Mouse (Mus musculus) limb, embryonic 13.5 days (tissue): Measurements from ENCODE around the gene Csad. TPM values are rescaled to one million over a fixed set of nuclear protein-coding genes. Genes with fewer than 3 reads are reported as not detected.

ENCODE experiments used
- ATAC-seq: fragments of 200-750 bp; cut with Nextera tagmentation; 2 replicates; pipeline ENCODE4 v1.8.0; 2017; ENCODE audit warnings: low read depth, moderate number of reproducible peaks, moderate TSS enrichment; ENCODE audit not compliant: low FRiP score
- H3K27ac ChIP-seq: fragments of 300-500 bp; sonication (generic); 2 replicates; pipeline ENCODE4 v1.5.1; 2015; ENCODE audit warnings: inconsistent platforms, mild to moderate bottlenecking, moderate library complexity
- H3K27me3 ChIP-seq: fragments of 300-500 bp; sonication (generic); 2 replicates; pipeline ENCODE4 v1.6.1; 2015; ENCODE audit warnings: mild to moderate bottlenecking, inconsistent platforms
- H3K36me3 ChIP-seq: fragments of 300-500 bp; sonication (generic); 2 replicates; pipeline ENCODE4 v1.6.1; 2015; ENCODE audit warnings: inconsistent platforms, mild to moderate bottlenecking, moderate library complexity
- H3K4me1 ChIP-seq: fragments of 300-500 bp; sonication (generic); 2 replicates; pipeline ENCODE4 v1.6.1; 2015; ENCODE audit warnings: inconsistent platforms
- H3K4me2 ChIP-seq: fragments of 300-500 bp; sonication (generic); replicated peaks from 2 replicates; pipeline ENCODE4 v1.6.1; 2015; ENCODE audit warnings: inconsistent platforms, mild to moderate bottlenecking, moderate library complexity
- H3K4me3 ChIP-seq: fragments of 300-500 bp; sonication (generic); 2 replicates; pipeline ENCODE4 v1.5.1; 2015; ENCODE audit warnings: moderate library complexity, mild to moderate bottlenecking, inconsistent platforms
- H3K9ac ChIP-seq: fragments of 300-500 bp; sonication (generic); 2 replicates; pipeline ENCODE4 v1.6.1; 2015; ENCODE audit warnings: mild to moderate bottlenecking, inconsistent platforms
- H3K9me3 ChIP-seq: fragments of 300-500 bp; sonication (generic); 2 replicates; pipeline ENCODE4 v1.6.1; 2016; ENCODE audit warnings: inconsistent platforms
- WGBS: fragments of 180-500 bp; shearing (Covaris S2); methylation state at CpG from one replicate; pipeline ENCODE4 v1.1.7; 2015; 5-methylcytosine and 5-hydroxymethylcytosine counted together
- polyA plus RNA-seq: library from polyadenylated mRNA; unstranded; fragments of >200 nt; fragmentation: Nextera tagmentation; extraction: Ambion mirVana; gene quantifications from 2 replicates; pipeline ENCODE4 v1.2.1, GENCODE M21; 2015

Csad gene
- polyA plus RNA-seq, 1 experiment from 2014 or later = 82.1 TPM

DNA sequence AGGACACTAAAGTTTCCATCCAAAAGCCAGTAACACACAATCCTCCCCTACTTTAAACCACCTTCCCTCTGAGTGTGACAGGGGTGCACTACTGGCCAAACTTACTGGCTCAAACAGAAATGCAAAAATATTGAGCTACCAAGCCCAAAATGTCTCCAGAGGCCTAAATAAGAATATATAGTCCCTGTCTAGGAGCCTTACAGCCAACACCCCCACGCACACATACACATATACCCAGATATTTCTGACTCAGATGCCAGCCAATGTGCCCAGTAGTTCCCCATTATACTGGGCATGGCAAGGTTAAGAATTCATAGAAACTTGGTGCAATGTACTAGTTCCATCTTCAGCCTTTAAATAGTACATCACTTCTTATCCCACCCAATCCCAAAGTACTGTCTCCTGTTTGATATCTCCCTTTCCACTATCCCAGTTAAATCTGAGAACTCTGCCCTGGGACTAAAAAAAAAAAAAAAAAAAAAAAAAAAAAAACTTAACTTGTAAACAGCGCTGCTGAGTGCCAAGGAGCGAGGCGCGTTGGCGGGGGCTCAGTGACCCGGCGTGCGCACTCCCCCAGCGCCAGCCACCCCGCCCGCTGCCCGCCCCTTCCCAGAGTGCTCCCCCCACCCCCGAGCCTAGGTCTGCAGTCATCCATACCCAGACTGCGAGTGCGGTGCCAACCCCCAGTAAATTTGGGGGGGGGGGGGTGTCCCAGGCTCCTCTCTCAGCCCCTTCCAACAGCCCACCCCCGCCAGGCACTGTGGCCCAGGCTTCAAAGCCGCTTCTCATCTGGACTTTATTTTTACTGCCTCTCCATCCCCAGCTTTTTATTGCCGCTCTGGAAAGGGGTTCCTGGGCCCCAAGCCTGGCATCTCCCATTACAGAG is 40.0 kb upstream of the Csad start:
- 5% methylated on average over 19 of the region's 19 CpGs for WGBS
- peaks cover 60% of the 10 kb centered on the region for H3K4me1 ChIP-seq
- ATAC-seq = no peak

DNA sequence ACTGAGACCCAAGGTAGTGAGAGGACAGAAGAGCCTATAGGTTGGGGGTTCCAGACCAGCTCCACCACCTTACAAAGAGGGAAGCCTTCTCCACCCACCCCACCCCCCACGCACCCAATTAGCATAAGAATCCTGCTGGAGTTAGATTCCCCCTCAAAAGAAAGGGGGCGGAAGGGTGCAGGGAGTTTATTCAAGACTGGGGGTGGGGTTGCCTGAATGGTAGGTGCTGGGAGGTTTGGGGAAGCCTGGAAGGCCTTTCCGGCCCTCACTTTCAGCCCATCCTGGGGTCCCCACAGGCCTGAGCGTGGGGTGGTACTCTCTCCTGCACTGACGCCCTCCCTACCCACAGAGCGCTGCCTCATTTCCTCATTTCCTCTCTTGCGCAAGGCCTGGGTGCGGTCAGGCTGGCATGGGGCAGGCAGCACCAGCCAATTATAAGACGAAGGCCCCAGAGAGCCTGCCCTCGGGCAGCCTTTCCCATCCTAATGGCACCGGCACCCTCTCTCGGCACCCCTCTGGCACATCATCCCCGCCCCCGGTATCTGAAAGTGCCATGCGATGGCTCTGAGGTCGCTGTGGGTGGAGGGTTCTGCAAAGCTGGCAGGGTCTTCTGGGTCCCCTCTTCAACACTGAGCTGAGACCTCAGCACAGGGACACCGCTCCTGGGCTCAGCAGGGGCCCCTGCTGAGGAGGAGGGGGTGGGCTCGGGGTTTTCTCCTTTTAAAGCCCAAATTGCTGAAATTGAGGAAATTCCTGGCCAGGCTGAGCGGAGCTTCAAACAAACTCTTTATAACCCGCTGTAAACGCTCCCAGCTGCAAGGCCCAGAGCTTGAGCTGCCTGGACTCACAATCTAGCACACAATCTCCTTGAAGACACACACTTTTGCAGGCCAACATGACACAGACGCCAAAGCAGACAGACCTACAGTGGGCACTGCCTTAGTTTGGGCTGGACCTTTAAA is 39.0 kb upstream of the Csad start:
- H3K9me3 ChIP-seq = no peaks in the 10 kb centered on the region
- H3K27ac ChIP-seq = peak overlapping the region; percentile 99
- peaks cover 52% of the 10 kb centered on the region for H3K4me1 ChIP-seq
- H3K4me2 ChIP-seq = peak overlapping the region; percentile 93
- peaks cover 44% of the 10 kb centered on the region for H3K36me3 ChIP-seq
- H3K4me3 ChIP-seq = peak overlapping the region; percentile 64
- no peak for ATAC-seq
- no peaks in the 10 kb centered on the region for H3K27me3 ChIP-seq
- WGBS = 7% methylated on average over 22 of the region's 22 CpGs
- peak overlapping the region; percentile 72 for H3K9ac ChIP-seq

More for the DNA sequence above, 40.0 kb upstream of the Csad start:
- Histone ChIP-seq H3K36me3 (peaks cover 33% of the 10 kb centered on the region), H3K9ac (peak overlapping the region; percentile 72), H3K27ac (peak overlapping the region; percentile 99), H3K4me2 (peak overlapping the region; percentile 93), H3K27me3 (no peaks in the 10 kb centered on the region), H3K4me3 (peak overlapping the region; percentile 64), H3K9me3 (no peaks in the 10 kb centered on the region)

DNA sequence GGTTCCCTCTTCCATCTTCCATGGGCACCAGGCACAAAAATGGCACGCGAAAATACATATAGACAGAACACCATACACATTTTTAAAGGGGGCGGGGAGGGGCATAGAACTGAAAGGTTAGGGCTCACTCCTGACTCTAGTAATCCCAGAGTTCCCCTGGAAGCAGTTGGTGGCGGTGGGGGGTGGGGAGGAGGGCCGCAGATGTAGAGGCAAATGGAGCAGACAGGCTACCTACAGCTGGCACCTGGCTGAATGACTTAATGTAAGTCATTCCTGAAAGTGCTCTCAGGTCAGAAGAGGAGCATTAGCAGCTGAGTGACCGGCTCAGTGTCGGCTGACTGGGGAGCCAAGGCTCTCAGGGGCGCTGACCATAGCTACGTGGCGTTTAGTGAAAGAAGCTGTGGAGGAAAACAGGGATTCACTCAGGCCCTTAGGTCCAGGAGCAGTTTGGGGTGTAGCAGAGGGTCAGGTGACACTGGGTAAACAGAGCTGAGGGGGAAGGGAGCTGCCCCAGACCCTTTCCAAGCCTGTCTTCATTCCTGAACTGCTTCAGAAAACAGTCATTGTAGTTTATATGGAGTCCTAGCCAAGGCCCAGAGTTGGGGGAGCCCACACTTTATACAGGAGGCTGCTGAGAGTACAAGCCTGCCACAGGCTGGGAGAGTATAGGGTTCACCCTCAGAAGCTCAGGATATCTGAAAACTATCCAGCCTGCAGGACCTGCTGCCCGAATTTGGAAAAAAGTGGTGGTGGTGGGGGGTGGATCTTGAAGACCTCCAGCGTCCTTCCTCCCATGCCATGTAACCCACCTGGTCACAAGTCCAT is 38.1 kb upstream of the Csad start:
- Histone ChIP-seq H3K27me3 (no peaks in the 10 kb centered on the region), H3K4me1 (peaks cover 49% of the 10 kb centered on the region), H3K27ac (peak overlapping the region; percentile 99), H3K9ac (peak overlapping the region; percentile 72), H3K9me3 (no peaks in the 10 kb centered on the region), H3K4me2 (peak overlapping the region; percentile 93), H3K4me3 (peak overlapping the region; percentile 64), H3K36me3 (peaks cover 53% of the 10 kb centered on the region)
- ATAC-seq = no peak
- 30% methylated on average over 12 of the region's 12 CpGs for WGBS

DNA sequence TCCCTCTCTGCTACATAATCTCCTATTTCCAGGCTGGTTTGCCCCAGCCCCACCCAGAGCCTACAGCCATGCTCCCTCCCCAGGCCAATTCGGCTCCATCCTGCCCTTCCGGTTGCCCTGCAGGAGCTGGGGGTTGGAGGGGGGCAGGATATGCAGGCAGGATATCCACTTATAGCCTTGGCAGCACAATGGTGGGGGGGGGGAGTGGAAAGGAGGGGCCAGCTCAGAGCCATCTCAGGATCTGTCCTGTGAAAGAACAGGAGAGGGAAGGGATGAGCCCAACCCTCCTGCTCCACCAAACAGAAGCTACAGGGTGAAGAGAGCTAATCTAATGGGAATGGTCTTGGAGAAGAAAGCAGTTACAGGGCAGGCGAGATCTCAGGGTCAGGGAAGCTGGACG is 36.1 kb upstream of the Csad start:
- WGBS = 79% methylated on average over 4 of the region's 4 CpGs
- H3K27me3 ChIP-seq = no peaks in the 10 kb centered on the region

DNA sequence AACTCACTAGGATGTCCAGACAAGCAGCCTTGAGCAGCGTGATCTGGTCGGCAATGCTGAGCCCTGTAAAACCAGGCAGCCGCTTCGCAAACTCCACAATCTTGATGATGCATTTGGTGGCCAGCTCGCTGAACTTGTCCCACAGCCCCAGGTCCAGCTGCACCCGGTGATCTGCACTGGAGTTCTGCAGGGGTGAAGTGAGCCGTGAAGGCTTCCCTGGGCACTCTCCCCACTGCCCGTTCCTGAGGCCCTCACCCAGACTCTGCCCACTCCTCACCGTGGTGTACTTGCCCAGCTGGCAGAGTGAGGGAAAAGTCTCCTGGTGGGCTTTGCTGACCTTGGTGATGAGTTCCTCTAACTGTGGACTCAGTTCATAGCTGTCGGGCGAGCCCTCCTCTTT is 35.3 kb upstream of the Csad start:
- Histone ChIP-seq H3K27ac (peak overlapping the region; percentile 28; the same call in 1 of the 2 replicates), H3K9ac (no peak overlapping the region), H3K4me1 (peaks cover 44% of the 10 kb centered on the region), H3K4me3 (no peak overlapping the region), H3K9me3 (no peaks in the 10 kb centered on the region), H3K4me2 (no peak overlapping the region), H3K27me3 (no peaks in the 10 kb centered on the region), H3K36me3 (peaks cover 79% of the 10 kb centered on the region)
- 76% methylated on average over 11 of the region's 11 CpGs for WGBS
- ATAC-seq = no peak

More for the DNA sequence above, 36.1 kb upstream of the Csad start:
- Histone ChIP-seq H3K4me1 (peaks cover 44% of the 10 kb centered on the region), H3K27ac (no peak overlapping the region; the same call in 1 of the 2 replicates), H3K4me3 (no peak overlapping the region), H3K4me2 (no peak overlapping the region), H3K36me3 (peaks cover 72% of the 10 kb centered on the region), H3K9ac (no peak overlapping the region), H3K9me3 (no peaks in the 10 kb centered on the region)
- no peak for ATAC-seq

- 15% methylated on average over 9 of the region's 9 CpGs for WGBS
- no peak overlapping the region for H3K9ac ChIP-seq
- ATAC-seq = 0 out of 2 replicates have a peak, but pooled peaks have one; percentile 20
- peaks cover 85% of the 10 kb centered on the region for H3K36me3 ChIP-seq
- H3K27ac ChIP-seq = no peak overlapping the region
- no peaks in the 10 kb centered on the region for H3K27me3 ChIP-seq
- H3K9me3 ChIP-seq = no peaks in the 10 kb centered on the region
- no peak overlapping the region for H3K4me3 ChIP-seq
- H3K4me2 ChIP-seq = no peak overlapping the region
- peaks cover 39% of the 10 kb centered on the region for H3K4me1 ChIP-seq
Measured at GRCm38 (mm10) chr15:102239260-102239590, 34.7 kb upstream of the Csad start.

- Histone ChIP-seq H3K36me3 (peaks cover 91% of the 10 kb centered on the region), H3K9me3 (no peaks in the 10 kb centered on the region), H3K9ac (no peak overlapping the region), H3K27me3 (no peaks in the 10 kb centered on the region), H3K4me2 (no peak overlapping the region), H3K4me3 (no peak overlapping the region), H3K27ac (no peak overlapping the region), H3K4me1 (peaks cover 36% of the 10 kb centered on the region)
- WGBS = 94% methylated on average over 14 of the region's 14 CpGs
- ATAC-seq = no peak
Measured at GRCm38 (mm10) chr15:102238543-102239259, 34.2 kb upstream of the Csad start.

DNA sequence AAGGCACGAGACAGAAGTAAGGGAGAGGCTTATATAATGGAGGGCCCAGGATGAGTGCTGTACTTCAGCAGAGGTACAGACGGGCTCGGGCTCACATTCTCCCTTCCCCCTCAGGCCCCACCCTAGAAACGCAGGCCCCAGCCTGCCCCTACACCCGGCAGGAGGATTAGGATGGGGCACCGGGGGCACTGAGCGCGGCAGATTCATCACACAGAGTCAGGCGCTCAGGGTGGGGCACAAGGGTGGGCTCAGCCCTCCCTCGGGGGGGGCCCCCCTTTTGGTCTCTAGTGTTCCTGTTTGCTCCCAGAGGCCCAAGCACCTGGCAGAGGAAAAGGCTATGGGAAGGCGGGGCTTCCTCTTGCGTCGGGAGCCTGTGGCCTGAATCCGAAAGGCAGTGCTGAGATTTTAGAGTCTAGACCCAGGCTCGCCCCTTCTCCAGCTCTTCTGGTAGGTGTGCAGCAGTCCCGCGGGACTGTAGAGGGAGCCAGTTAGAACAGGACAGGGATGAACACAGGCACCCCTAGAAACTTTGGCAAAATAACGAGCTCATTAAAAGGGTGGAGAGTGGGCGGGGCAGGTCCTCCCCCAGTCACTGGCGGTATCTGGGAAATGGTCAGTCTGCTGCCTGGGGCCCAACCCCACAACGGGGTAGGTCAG is 31.0 kb upstream of the Csad start:
- H3K9me3 ChIP-seq = no peaks in the 10 kb centered on the region
- no peaks in the 10 kb centered on the region for H3K27me3 ChIP-seq
- peaks cover 22% of the 10 kb centered on the region for H3K4me1 ChIP-seq
- peak overlapping the region; percentile 44; the same call in 1 of the 2 replicates for H3K27ac ChIP-seq
- 0 out of 2 replicates have a peak overlapping the region, but pooled peaks have one; percentile 1 for H3K4me2 ChIP-seq
- no peak overlapping the region for H3K9ac ChIP-seq
- H3K36me3 ChIP-seq = peaks cover 69% of the 10 kb centered on the region
- peak; percentile 17; the same call in 1 of the 2 replicates for ATAC-seq
- WGBS = 34% methylated on average over 21 of the region's 21 CpGs
- no peak overlapping the region for H3K4me3 ChIP-seq

- no peak overlapping the region; the same call in 1 of the 2 replicates for H3K27ac ChIP-seq
- no peak for ATAC-seq
- peaks cover 22% of the 10 kb centered on the region for H3K4me1 ChIP-seq
- no peak overlapping the region for H3K9ac ChIP-seq
- no peak overlapping the region for H3K4me3 ChIP-seq
- WGBS = 15% methylated on average over 2 of the region's 2 CpGs
- H3K4me2 ChIP-seq = no peak overlapping the region
- H3K27me3 ChIP-seq = no peaks in the 10 kb centered on the region
- H3K36me3 ChIP-seq = peaks cover 54% of the 10 kb centered on the region
- no peaks in the 10 kb centered on the region for H3K9me3 ChIP-seq
Measured at GRCm38 (mm10) chr15:102233896-102234295, 29.4 kb upstream of the Csad start.

DNA sequence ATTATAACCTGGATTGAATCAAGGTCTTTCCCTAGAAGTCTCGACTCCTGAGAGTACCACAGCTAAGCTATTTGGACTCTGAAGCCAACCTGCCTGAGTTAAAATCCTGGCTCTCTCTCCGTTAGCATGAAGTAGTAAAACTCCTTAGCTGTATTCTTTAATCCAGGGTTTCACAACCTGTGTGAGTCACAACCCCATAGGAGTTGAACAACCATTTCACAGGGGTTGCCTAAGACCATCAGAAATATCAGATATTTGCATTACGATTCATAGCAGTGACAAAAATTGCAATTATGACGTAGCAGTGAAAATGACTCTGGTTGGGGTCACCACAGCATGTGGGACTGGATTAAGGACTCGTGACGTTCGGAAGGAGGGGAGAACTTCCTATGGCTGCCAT is 28.2 kb upstream of the Csad start:
- no peaks in the 10 kb centered on the region for H3K9me3 ChIP-seq
- peak overlapping the region; percentile 33; the same call in 1 of the 2 replicates for H3K27ac ChIP-seq
- H3K4me2 ChIP-seq = no peak overlapping the region
- no peak overlapping the region for H3K9ac ChIP-seq
- H3K27me3 ChIP-seq = no peaks in the 10 kb centered on the region
- no peak for ATAC-seq
- H3K4me3 ChIP-seq = no peak overlapping the region
- WGBS = 53% methylated on average over 7 of the region's 7 CpGs
- H3K36me3 ChIP-seq = peaks cover 43% of the 10 kb centered on the region
- H3K4me1 ChIP-seq = peaks cover 22% of the 10 kb centered on the region
